ENCODE assay signal across 12 mouse cellular contexts in the genomic region with DNA sequence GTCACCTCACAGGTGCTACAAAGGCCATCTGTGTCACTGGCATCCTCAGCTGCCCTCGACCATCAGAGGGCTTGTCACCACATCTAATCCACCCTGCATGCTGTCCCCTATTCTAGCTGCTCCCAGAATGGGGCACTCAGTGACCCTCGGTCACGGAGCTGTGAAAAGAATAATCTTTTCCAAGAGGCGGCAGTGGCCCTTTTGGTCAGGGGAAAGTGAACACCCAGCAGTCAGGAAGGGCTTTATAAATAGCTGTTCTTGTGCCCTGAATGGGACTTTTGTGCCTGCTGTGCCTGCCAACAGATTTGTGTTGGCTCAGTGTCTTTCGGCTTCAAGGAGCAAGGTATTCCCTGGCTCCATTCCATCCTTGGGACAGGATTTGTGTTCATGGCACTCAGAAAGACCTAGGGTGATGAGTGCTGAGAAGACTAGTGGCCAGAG.
DNase-seq lines count a peak whose midpoint lies in the region; ATAC-seq and TF ChIP-seq lines count a peak whose summit lies in the region.
"Had no signal": no experiment of that assay in that cellular context is flagged by ENCODE, and none has a peak within 500 bp of the region (broad histone marks: within the 10 kb centered on the region; RNA-seq: fewer than 3 reads in every experiment).

No protein-coding gene starts in this region.

- no peak overlapping the region for H3K4me3 ChIP-seq in heart, embryonic 10.5 days
- no peak overlapping the region for H3K4me3 ChIP-seq in lung, embryonic 15.5 days
- no peak overlapping the region for H3K4me3 ChIP-seq in lung, adult 2 months (replicated peaks; ENCODE audit: extremely low read depth, low read depth, low read length)
- H3K4me3 ChIP-seq in limb, embryonic 14.5 days (replicated peaks; ENCODE audit: low read length), result no peak overlapping the region
- H3K4me3 ChIP-seq: forebrain, embryonic 13.5 days had no signal

- WGBS in heart, embryonic 10.5 days, result 46% methylated on average over 5 of the region's 5 CpGs
- 59% methylated on average over 5 of the region's 5 CpGs for WGBS in lung, embryonic 15.5 days
- 51% methylated on average over 5 of the region's 5 CpGs for whole genome bisulfite sequencing in lung, adult 2 months
- 61% methylated on average over 5 of the region's 5 CpGs for WGBS in limb, embryonic 14.5 days

- no peak for ATAC-seq in lung, embryonic 15.5 days (ENCODE audit: borderline replicate concordance, extremely low read depth, low FRiP score, low TSS enrichment)
- 0 out of 2 replicates have a peak, but pooled peaks have one; percentile 50 for ATAC-seq in limb, embryonic 14.5 days (ENCODE audit: low FRiP score, low read depth)
- ATAC-seq: forebrain, embryonic 13.5 days had no signal

- H3K9me3 ChIP-seq in heart, embryonic 10.5 days, result peaks cover 4% of the 10 kb centered on the region; the same call in 1 of the 2 replicates
- no peaks in the 10 kb centered on the region for H3K9me3 ChIP-seq in lung, embryonic 15.5 days
- H3K9me3 ChIP-seq in limb, embryonic 14.5 days (ENCODE audit: control insufficient read depth, low read length), result 0 out of 2 replicates have a peak, but pooled peaks cover 3% of the 10 kb centered on the region

- H3K4me2 ChIP-seq in lung, embryonic 15.5 days, result no peak overlapping the region
- H3K4me2 ChIP-seq in limb, embryonic 14.5 days (replicated peaks; ENCODE audit: low read depth, low read length, severe bottlenecking), result no peak overlapping the region
- H3K4me2 ChIP-seq: forebrain, embryonic 13.5 days had no signal

- peaks cover 34% of the 10 kb centered on the region for H3K4me1 ChIP-seq in heart, embryonic 10.5 days
- H3K4me1 ChIP-seq in lung, embryonic 15.5 days, result peaks cover 30% of the 10 kb centered on the region
- H3K4me1 ChIP-seq in lung, adult 2 months (ENCODE audit: control insufficient read depth, insufficient read depth, low read length), result no peaks in the 10 kb centered on the region
- no peaks in the 10 kb centered on the region; the same call in 1 of the 2 replicates for H3K4me1 ChIP-seq in limb, embryonic 14.5 days (ENCODE audit: control insufficient read depth, insufficient read depth, low read length)

- TF ChIP-seq CTCF in lung, adult 2 months (IDR thresholded peaks at IDR 0.05; ENCODE audit: insufficient read depth, low read length), result no peak

- H3K27ac ChIP-seq in heart, embryonic 10.5 days, result no peak overlapping the region
- peak overlapping the region; percentile 75 for H3K27ac ChIP-seq in lung, embryonic 15.5 days
- no peak overlapping the region; the same call in 1 of the 2 replicates for H3K27ac ChIP-seq in limb, embryonic 14.5 days (replicated peaks; ENCODE audit: low read depth, low read length)
- H3K27ac ChIP-seq: forebrain, embryonic 13.5 days had no signal

- no peak overlapping the region for H3K9ac ChIP-seq in lung, embryonic 15.5 days
- no peak overlapping the region for H3K9ac ChIP-seq in limb, embryonic 14.5 days (ENCODE audit: low read depth, low read length, severe bottlenecking)
- H3K9ac ChIP-seq: forebrain, embryonic 13.5 days had no signal

- no peak for TF ChIP-seq POLR2A in lung, adult 2 months (IDR thresholded peaks at IDR 0.05; ENCODE audit: borderline replicate concordance, extremely low read depth, low read depth, low read length)
- no peak for TF ChIP-seq POLR2A in limb, embryonic 14.5 days (IDR thresholded peaks at IDR 0.05; ENCODE audit: borderline replicate concordance, extremely low read depth, insufficient read depth, insufficient read length)

- no peaks in the 10 kb centered on the region for H3K27me3 ChIP-seq in heart, embryonic 10.5 days (ENCODE audit: insufficient read depth, poor library complexity, severe bottlenecking)
- H3K27me3 ChIP-seq in lung, embryonic 15.5 days, result no peaks in the 10 kb centered on the region
- no peaks in the 10 kb centered on the region for H3K27me3 ChIP-seq in limb, embryonic 14.5 days (ENCODE audit: control insufficient read depth, insufficient read depth, low read length)
- H3K27me3 ChIP-seq: forebrain, embryonic 13.5 days had no signal

- no peaks in the 10 kb centered on the region for H3K36me3 ChIP-seq in heart, embryonic 10.5 days
- no peaks in the 10 kb centered on the region for H3K36me3 ChIP-seq in lung, embryonic 15.5 days
- H3K36me3 ChIP-seq in limb, embryonic 14.5 days (ENCODE audit: control insufficient read depth, insufficient read depth, low read length), result no peaks in the 10 kb centered on the region

- DNase-seq in heart, adult 18-20 months, result peak; percentile 72 to 84
- DNase-seq in heart, embryonic 10.5 days (ENCODE audit: low spot score), result no peak
- no peak for DNase-seq in lung, adult 2 months
- peak; percentile 60 for DNase-seq in heart, adult 8-10 months (ENCODE audit: low spot score)
- peak; percentile 22 for DNase-seq in limb, embryonic 14.5 days (ENCODE audit: low spot score)
- no peak for DNase-seq in testis, postnatal 14 days (ENCODE audit: low spot score)
- DNase-seq in adrenal gland, postnatal 14 days, result no peak
- DNase-seq: adrenal gland, adult 8-10 months; embryo, embryonic 11 days; right cerebral cortex, postnatal 25 days had no signal

Comparison
In these comparisons a context has a peak if more than half of its experiments do, and no peak if none do; other contexts are left out.
1. DNase-seq: peak in heart, adult 18-20 months (2 of 2), heart, adult 8-10 months (single experiment) and limb, embryonic 14.5 days (single experiment); none in heart, embryonic 10.5 days (single experiment), lung, adult 2 months (single experiment), testis, postnatal 14 days (single experiment) and adrenal gland, postnatal 14 days (single experiment).